Mouse (Mus musculus): ENCODE measurements at regions not wholly inside any gene's neighbourhood (a gene's known extent, or its start where the extent isn't known, plus 50 kb on each side); places are given as distances from the start of the nearest gene placed in this dataset.

GRCm38 (mm10) chr13:116027147-116027546, 282.3 kb downstream of the Isl1 start:
- ATAC-seq (replicated peaks; ENCODE audit: poor library complexity): no peak

- ATAC-seq (replicated peaks; ENCODE audit: poor library complexity): no peak
Observed at GRCm38 (mm10) chr13:116017886-116018285, 291.6 kb downstream of the Isl1 start.

GRCm38 (mm10) chr13:116003733-116004132, 305.8 kb downstream of the Isl1 start:
- ATAC-seq (replicated peaks; ENCODE audit: poor library complexity): no peak

GRCm38 (mm10) chr13:116002391-116002899, 307.0 kb downstream of the Isl1 start:
- ATAC-seq (replicated peaks; ENCODE audit: poor library complexity): no peak

- no peak for ATAC-seq (replicated peaks; ENCODE audit: poor library complexity)
Observed at GRCm38 (mm10) chr13:115990591-115990990, 318.9 kb downstream of the Isl1 start.

- no peak for ATAC-seq (replicated peaks; ENCODE audit: poor library complexity)
Observed at GRCm38 (mm10) chr13:115989091-115989490, 320.4 kb downstream of the Isl1 start.

GRCm38 (mm10) chr13:115986282-115986681, 323.2 kb downstream of the Isl1 start:
- ATAC-seq (replicated peaks; ENCODE audit: poor library complexity): no peak

- ATAC-seq (replicated peaks; ENCODE audit: poor library complexity): 0 out of 2 replicates have a peak, but pooled peaks have one; percentile 29
Observed at GRCm38 (mm10) chr13:115985715-115986114, 323.8 kb downstream of the Isl1 start.

GRCm38 (mm10) chr13:115977890-115978203, 331.6 kb downstream of the Isl1 start:
- no peak for ATAC-seq (replicated peaks; ENCODE audit: poor library complexity)

- ATAC-seq (replicated peaks; ENCODE audit: poor library complexity): no peak
Observed at GRCm38 (mm10) chr13:115977118-115977889, 332.2 kb downstream of the Isl1 start.
